Mouse (Mus musculus) urinary bladder, adult 18-20 months (tissue): ENCODE results near the gene Abca3.
"Not testable (repeated sequence)": the region's sequence is repeated elsewhere in the genome, so short reads cannot be mapped to it uniquely, and the experiment has no call there.

Source experiments
- DNase-seq, 2 experiments: peaks; one replicate each; pipeline ENCODE4 v3.0.0; 2022; ENCODE audit warnings: low spot score in 2 of 2, mixed read lengths in 2 of 2

The Abca3 gene

DNA sequence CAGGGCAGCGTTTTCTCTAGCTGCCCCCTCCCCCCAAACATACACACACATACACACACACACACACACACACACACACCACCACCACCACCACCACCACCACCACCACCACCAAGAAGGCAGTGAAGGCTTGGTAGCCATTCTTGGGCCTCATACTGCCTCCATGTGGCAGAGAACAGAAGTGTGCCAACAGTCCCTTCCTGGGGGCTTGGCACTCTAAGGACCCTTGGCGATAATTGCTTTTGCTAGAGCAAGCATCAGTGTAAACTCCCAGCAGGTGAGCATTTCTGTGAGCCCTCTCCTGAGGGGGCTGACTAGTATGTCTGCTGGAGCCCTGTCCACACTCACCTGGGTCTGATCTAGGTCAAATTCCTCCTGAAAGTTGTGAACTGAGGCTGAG lies 89.4 kb downstream of the Abca3 start:
- DNase-seq: no peak

GRCm38 (mm10) chr17:24442107-24442506 lies 90.4 kb downstream of the Abca3 start:
- DNase-seq: peak; percentile 38 to 64

GRCm38 (mm10) chr17:24442632-24443155 lies 90.9 kb downstream of the Abca3 start, which contains the start of gene Dnase1l2:
Gene Dnase1l2, minus strand, starts transcription at chr17:24443105.
- peak; percentile 43 to 72 for DNase-seq

GRCm38 (mm10) chr17:24443409-24443808 lies 91.7 kb downstream of the Abca3 start:
- peak; percentile 55 to 69 for DNase-seq

DNA sequence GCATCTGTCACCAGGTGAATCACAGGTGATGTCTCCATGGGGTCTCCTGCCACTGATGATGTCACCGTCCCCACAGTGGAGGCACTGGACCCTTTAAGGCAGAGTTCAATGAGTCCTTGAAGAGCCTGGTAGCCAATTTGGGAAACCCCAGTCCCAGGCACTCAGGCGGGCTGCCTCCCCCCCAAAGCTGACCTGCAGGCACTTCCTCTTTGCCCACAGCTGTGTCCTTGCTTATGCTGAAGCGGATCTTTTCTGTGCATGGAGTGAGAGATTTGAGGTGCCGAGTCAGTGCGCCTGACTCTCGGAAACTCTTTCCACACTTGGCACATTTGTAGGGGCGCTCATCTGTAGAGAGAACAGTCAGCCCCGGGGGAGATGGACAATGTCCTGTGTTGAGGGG lies 94.8 kb downstream of the Abca3 start:
- no peak for DNase-seq

GRCm38 (mm10) chr17:24449507-24449906 lies 97.8 kb downstream of the Abca3 start:
- no peak for DNase-seq

DNA sequence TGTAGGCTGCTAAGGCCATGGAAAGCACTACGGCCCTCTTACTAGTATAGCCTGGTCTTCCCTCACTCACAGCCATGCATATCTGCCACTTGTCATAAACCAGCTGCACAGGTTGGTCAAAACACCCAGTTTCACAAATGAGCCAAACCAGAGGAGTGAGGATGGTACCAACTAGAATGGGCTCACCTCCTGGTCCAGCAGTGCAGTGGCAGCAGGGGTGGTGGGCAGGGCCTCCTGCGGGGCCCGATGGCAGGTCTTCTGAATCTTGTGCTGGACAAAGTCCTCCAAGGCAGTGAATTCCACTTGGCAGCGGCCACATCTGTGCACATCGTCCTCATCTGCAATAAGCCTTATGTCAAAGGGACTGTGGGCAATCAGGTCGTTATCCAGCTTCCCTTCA lies 99.5 kb downstream of the Abca3 start:
- DNase-seq: no peak

DNA sequence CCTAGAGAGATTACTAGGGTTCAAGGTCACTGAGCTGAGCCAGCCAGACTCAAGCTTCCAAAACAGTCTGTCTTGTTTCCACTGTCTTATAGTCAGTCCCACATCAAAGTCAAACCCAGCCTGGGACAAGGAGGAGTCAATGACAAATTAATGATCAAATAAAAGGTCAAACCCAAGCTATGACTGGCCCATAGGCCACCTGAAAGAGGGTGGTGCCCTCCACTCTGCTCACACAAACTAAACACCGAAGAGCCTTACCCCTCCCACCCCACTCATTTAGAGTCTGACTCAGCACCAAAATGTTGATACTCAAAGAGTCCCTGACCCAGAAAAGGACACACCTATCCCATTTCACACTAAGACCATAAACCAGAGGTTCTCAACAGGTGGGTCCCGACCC lies 101.6 kb downstream of the Abca3 start:
- no peak for DNase-seq

GRCm38 (mm10) chr17:24454218-24454755 lies 102.5 kb downstream of the Abca3 start:
- no peak for DNase-seq

- DNase-seq: peak; percentile 99 to 100
Observed at GRCm38 (mm10) chr17:24454756-24455522, 103.2 kb downstream of the Abca3 start.

DNA sequence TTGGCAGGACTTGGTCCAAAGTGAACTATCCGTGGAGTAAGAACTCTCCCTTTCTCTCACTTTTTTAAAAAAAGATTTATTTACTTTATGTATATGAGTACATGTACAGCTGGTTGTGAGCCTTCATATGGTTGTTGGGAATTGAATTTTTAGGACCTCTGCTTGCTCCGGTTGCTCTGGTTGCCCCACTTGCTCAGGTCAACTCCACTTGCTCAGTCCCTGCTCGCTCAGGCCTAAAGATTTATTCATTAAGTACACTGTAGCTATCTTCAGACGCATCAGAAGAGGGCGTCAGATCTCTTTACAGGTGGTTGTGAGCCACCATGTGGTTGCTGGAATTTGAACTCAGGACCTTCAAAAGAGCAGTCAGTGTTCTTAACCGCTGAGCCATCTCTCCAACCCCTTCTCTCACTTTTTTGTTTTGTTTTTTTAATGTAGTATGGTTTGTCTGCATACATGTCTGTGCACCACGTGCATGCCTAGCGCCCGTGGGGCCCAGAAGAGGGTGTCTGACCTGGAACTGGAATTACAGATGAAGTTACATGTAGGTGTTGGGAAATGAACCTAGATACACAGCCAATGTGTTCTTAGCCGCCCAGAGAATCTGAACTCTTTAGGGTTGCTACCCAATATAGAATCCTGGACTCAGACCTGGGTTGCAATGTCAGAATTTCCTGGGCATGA lies 103.9 kb downstream of the Abca3 start:
- DNase-seq: not testable (repeated sequence)
